Mouse (Mus musculus) ES-Bruce4 (cell line): Measurements from ENCODE around the gene Dars. TPM values are rescaled to one million over a fixed set of nuclear protein-coding genes. Genes with fewer than 3 reads are reported as not detected.

Experiments used
- H3K27ac ChIP-seq: 2 replicates; pipeline ENCODE4 v1.5.1; 2012; ENCODE audit warnings: low read length, inconsistent platforms; ENCODE audit not compliant: insufficient read depth
- H3K27me3 ChIP-seq: 2 replicates; pipeline ENCODE4 v1.6.1; 2012; ENCODE audit warnings: mild to moderate bottlenecking, low read length, inconsistent platforms; ENCODE audit not compliant: control insufficient read depth, poor library complexity, insufficient read depth, severe bottlenecking
- H3K36me3 ChIP-seq: 2 replicates; pipeline ENCODE4 v1.6.1; 2012; ENCODE audit warnings: inconsistent platforms, mild to moderate bottlenecking, low read length, moderate library complexity; ENCODE audit not compliant: control insufficient read depth, poor library complexity, insufficient read depth, severe bottlenecking
- H3K4me1 ChIP-seq: one replicate; pipeline ENCODE4 v1.8.1; 2011; ENCODE audit warnings: low read length; ENCODE audit not compliant: control insufficient read depth, insufficient read depth
- H3K4me3 ChIP-seq: 2 replicates; pipeline ENCODE4 v1.5.1; 2011; ENCODE audit warnings: low read depth, mild to moderate bottlenecking, low read length
- H3K9ac ChIP-seq: 2 replicates; pipeline ENCODE4 v1.6.1; 2012; ENCODE audit warnings: low read depth, mild to moderate bottlenecking, inconsistent platforms; ENCODE audit not compliant: poor library complexity, severe bottlenecking
- H3K9me3 ChIP-seq: replicated peaks from 2 replicates; pipeline ENCODE4 v1.6.1; 2012; ENCODE audit warnings: mild to moderate bottlenecking, low read length, inconsistent platforms; ENCODE audit not compliant: control insufficient read depth, poor library complexity, insufficient read depth, severe bottlenecking
- CTCF ChIP-seq: IDR thresholded peaks from one replicate; pipeline ENCODE4 v1.8.1; 2011; ENCODE audit warnings: low read depth, low read length
- EP300 ChIP-seq: IDR thresholded peaks from 2 replicates; pipeline ENCODE4 v1.6.1; 2011; ENCODE audit warnings: low read depth, low read length; ENCODE audit not compliant: insufficient read depth
- POLR2A ChIP-seq: IDR thresholded peaks from one replicate; pipeline ENCODE4 v1.8.1; 2011; ENCODE audit warnings: low read length; ENCODE audit not compliant: insufficient read depth
- polyA plus RNA-seq: library from polyadenylated mRNA; stranded (reverse); fragments of >200 nt; gene quantifications from 2 replicates; pipeline ENCODE4 v1.2.4, GENCODE M21; 2011; ENCODE audit warnings: low read depth; ENCODE audit not compliant: missing spikeins, insufficient read depth, insufficient read length

Gene Dars
- polyA plus RNA-seq, 1 experiment, result 191 TPM

DNA sequence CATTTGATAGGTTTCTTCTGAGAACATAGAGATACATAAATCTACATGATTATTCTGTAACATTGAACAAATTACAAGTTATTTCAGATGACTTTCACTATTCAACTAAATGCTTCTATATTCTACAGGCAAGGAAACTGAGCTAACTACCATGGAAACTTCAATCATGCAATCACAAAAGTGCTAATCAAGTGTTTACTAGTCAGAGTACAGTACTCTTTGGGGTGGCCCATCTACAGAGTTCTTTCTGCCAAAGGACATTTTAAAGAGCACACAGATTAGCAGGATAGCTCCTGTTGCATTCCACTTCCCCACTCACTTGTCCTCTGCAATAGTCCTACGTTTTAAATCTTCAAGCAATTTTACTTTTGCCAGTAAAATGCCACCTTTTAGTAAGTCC is 11.5 kb downstream of the Dars start:
- peaks cover 7% of the 10 kb centered on the region for H3K4me1 ChIP-seq
- TF ChIP-seq EP300 (no peak), POLR2A (no peak), CTCF (no peak)
- H3K9ac ChIP-seq, result no peak overlapping the region
- H3K36me3 ChIP-seq, result peaks cover 17% of the 10 kb centered on the region
- no peak overlapping the region for H3K4me3 ChIP-seq
- no peaks in the 10 kb centered on the region for H3K9me3 ChIP-seq
- H3K27me3 ChIP-seq, result no peaks in the 10 kb centered on the region
- no peak overlapping the region for H3K27ac ChIP-seq

GRCm38 (mm10) chr1:128405041-128405481 is 12.1 kb downstream of the Dars start:
- no peak overlapping the region for H3K27ac ChIP-seq

GRCm38 (mm10) chr1:128400926-128401325 is 16.2 kb downstream of the Dars start:
- H3K36me3 ChIP-seq, result peaks cover 25% of the 10 kb centered on the region
- H3K27me3 ChIP-seq, result no peaks in the 10 kb centered on the region
- H3K4me1 ChIP-seq, result peaks cover 7% of the 10 kb centered on the region
- H3K9ac ChIP-seq, result no peak overlapping the region
- peak overlapping the region; percentile 67 for H3K27ac ChIP-seq
- H3K4me3 ChIP-seq, result no peak overlapping the region
- TF ChIP-seq CTCF (no peak), EP300 (no peak), POLR2A (no peak)
- H3K9me3 ChIP-seq, result no peaks in the 10 kb centered on the region

More at GRCm38 (mm10) chr1:128405041-128405481, 12.1 kb downstream of the Dars start:
- Histone ChIP-seq H3K9me3 (no peaks in the 10 kb centered on the region), H3K9ac (no peak overlapping the region), H3K4me1 (peaks cover 7% of the 10 kb centered on the region), H3K36me3 (peaks cover 17% of the 10 kb centered on the region), H3K27me3 (no peaks in the 10 kb centered on the region), H3K4me3 (no peak overlapping the region)
- no peak for TF ChIP-seq CTCF
- no peak for TF ChIP-seq POLR2A
- TF ChIP-seq EP300, result no peak

DNA sequence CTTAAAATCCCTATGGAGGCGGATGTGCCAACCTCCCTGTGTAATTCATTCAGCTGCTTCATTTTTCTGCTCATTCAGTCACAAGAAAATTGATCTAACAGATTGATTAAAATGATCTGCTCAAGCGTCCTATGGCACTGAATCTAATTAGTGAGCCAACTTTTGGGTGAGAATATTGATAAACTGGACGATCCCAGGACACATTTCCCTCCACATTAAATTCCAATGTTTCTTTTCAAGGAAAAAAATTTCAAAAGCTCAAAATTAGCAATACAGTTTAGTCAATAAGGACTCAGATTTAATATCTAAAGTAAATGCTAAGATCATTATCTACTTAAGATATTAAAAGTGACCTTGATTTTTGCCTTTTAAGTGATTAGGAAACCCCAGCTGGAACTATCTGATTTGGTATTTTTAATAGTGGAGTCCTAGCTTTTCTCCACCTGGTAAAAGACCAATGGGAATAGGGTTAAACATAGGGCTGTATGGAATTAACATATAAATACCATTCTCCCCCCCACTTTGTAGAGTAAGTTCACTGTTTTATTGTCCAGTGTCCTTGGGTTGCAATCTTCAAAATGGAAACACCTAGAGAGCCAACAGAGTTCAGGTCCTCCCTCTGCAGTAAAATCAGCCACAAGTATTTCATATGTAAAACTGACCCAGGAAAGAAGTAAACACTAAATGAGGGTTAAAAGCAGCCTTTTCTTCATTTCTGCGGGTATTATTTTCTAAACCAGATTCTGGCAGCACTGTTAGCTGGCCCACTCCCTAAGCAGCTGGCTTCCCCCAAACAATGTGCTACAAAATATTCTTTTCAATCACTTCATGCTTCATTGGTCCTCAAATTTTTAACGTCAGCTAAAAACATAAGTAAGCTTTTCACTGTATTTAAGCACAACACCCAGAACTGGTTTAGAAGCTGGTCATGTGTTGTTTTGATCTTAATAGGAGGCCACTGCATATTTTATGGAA is 16.9 kb downstream of the Dars start:
- Histone ChIP-seq H3K4me3 (no peak overlapping the region), H3K9me3 (no peaks in the 10 kb centered on the region), H3K9ac (no peak overlapping the region), H3K36me3 (peaks cover 24% of the 10 kb centered on the region), H3K27ac (peak overlapping the region; percentile 59; the same call in 1 of the 2 replicates), H3K4me1 (peaks cover 5% of the 10 kb centered on the region), H3K27me3 (no peaks in the 10 kb centered on the region)
- no peak for TF ChIP-seq POLR2A
- no peak for TF ChIP-seq CTCF
- no peak for TF ChIP-seq EP300

DNA sequence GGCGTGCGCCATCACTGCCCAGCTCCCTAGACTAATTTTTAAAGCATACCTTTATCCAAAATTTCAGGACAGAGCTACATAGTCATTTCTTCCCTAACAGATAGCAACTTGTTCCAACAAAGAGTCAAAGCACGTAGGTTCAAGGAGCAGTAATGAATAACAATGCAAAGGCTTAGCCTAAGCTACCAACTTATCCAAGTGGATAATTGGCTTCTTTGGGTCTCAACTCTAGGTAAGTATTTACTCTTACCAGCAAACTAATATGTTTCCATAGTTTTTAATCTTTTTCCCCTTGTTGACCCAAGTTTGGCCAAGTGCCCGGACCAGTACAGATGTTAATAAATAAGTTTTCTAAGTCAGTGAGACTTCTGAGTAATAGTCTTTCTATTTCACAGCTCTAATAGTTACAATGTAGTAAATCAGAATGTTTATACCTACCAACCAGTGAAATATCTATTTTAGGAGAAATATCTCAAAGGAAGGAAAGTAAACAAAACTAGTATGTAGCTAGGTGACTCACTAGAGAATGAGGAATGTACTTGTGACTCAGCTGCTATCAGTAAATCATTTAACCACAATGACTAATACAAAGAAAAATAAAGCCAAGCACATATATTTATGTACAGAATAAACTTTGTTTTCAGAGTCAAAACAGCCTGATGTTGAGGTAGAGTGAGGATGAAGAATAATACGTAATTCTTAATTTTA is 18.3 kb downstream of the Dars start:
- TF ChIP-seq EP300, result no peak
- no peak for TF ChIP-seq POLR2A
- Histone ChIP-seq H3K4me1 (peaks cover 8% of the 10 kb centered on the region), H3K9ac (no peak overlapping the region), H3K4me3 (no peak overlapping the region), H3K9me3 (no peaks in the 10 kb centered on the region), H3K27me3 (no peaks in the 10 kb centered on the region), H3K27ac (no peak overlapping the region), H3K36me3 (peaks cover 14% of the 10 kb centered on the region)
